Mouse (Mus musculus) frontal cortex, postnatal 10 days (tissue): Measurements from ENCODE around the gene Iffo1.

Source experiments
- DNase-seq, 2 experiments: peaks; one replicate each; pipeline ENCODE4 v3.0.0; 2022; ENCODE audit warnings: low spot score in 2 of 2, mixed read lengths in 1 of 2

Iffo1 gene

GRCm38 (mm10) chr6:125145001-125145400 lies at the start of gene Iffo1:
Iffo1 (plus strand) TSS chr6:125145241.
- DNase-seq, result peak; percentile 91 to 94

DNA sequence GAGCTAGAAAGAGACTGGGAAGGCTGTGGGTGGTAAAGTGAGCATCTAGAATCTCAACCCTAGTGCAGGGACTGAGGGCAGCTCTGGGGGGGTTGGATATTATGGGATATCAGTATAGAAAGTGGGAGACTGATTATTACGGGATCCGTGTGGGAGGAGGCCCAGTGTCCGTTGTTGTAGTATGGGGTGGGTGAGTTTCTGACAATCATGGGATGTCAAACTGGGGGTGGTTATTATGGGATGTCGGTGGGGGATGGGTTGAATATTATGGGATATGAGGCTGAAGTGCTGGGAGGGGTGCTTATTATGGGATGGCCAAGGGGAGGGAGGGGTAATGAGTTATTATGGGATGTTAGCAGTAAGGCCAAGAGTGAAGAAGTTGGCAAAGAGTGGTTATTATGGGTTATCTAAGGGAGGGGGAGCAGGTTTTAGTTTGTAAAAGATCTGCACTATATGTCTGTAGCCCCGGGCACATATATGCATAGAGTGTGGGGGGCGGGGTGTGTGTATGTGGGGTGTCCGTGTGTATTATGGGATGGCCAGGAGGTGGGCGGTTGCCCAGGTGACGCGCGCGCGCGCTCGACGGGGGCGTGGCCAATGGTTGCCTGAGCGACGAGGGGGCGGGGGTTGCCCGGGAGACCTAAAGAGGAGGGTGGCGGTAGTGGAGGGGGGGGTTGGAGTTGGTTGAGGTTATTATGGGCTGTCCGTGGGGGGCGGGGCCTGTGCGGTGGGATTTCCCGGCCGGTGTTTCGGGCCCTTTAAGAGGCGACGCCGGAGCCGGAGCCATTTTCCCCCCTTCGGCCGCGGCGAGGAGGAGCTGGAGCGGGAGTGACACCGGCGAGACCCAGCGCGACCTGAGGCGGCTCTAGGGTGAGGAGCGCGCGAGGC lies 49.4 kb upstream of the Iffo1 start, which contains the start of gene Chd4:
Gene Chd4 (plus strand): TSS at position 591 of the 888 bp plus-strand sequence.
- peak; percentile 95 to 96 for DNase-seq

DNA sequence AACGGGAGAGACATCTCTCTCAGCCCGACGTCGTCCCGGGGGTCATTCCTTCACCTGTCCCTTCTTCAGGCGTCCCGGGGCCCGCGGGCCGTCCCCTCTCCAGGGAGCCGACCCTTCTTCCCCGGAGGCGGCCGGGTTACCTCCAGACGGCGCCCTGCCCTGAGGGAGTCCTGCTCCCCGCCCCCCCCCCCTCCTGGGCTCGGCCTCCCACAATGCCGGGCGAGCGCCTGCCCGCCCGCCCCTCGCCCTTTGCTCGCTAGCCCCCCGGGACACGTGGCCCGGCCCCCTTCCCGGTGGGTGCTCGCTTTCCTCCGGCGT lies 48.8 kb upstream of the Iffo1 start:
- no peak for DNase-seq

DNA sequence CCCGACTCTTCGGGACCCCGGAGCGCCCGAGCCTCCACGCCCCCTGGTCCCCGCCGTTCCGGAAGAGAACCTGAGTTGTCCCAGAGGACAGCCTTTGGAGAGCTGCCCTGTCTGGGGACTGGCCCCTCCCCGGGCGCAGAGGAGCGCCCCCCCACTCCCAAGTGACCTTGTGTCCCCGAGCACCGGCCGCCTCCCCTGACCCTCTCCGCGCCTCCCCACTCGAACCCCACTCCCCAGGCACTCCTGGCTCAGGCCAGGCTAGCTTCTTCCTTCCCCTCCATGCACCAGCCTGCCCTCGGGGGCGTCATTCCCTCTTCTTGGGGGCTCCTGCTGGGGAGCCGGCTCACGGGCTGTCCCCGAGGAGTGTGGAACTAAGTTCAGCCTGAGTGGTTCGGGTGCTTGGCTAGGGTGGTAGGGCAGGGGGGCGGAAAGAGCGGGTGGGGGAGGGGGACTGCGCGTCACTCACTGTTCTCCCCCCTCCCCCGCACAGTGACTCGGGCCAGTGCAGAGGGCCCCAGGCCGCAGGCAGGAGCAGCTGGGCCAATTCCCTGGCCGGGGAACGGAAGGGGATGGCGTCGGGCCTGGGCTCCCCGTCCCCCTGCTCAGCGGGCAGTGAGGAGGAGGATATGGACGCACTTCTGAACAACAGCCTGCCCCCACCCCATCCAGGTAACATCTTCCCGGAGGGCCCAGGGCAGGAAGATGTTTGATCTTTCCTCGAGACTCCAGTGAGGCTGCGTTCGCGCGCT lies 48.3 kb upstream of the Iffo1 start:
- peak; percentile 59 to 68 for DNase-seq

GRCm38 (mm10) chr6:125097346-125097689 lies 47.7 kb upstream of the Iffo1 start:
- no peak for DNase-seq

DNA sequence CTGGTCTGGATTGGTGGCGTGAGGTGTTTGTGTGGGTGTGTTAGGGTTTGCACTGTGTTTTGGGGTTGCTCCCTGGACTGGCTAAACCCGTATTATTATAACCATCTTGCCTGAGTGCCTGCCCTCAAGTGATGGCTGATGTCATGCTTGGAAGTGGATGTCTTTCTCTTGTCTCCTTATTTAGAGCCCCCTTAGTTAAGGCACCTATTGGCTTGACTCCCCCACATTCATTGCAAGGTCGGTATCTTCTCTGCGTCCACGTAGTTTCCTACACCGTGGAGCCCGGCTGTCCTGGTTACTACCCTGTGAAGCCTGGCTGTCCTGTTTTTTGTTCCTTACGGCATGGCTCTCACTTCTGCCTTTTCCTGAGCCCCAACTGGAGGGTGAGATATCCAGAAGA lies 47.1 kb upstream of the Iffo1 start:
- no peak for DNase-seq

DNA sequence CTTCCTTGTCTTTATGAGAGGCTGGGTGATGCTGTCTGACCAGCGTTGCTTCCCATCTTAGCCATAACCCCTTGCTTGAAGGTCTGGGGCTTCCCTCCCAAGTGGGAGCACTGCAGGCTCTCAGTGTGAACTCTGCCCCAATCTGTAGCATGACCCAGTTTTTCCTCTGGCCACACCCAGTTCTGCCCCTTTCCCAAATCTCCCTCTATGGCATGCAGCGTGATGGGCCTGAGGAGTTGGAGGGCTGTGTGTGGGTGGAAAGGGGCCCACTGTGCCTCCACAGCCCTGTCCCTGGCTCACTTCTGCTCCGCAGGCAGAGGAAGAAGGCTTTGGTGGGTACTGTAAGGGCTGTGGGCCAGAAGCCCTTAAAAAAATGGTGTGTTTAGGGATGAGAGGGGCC lies 46.5 kb upstream of the Iffo1 start:
- DNase-seq, result no peak

DNA sequence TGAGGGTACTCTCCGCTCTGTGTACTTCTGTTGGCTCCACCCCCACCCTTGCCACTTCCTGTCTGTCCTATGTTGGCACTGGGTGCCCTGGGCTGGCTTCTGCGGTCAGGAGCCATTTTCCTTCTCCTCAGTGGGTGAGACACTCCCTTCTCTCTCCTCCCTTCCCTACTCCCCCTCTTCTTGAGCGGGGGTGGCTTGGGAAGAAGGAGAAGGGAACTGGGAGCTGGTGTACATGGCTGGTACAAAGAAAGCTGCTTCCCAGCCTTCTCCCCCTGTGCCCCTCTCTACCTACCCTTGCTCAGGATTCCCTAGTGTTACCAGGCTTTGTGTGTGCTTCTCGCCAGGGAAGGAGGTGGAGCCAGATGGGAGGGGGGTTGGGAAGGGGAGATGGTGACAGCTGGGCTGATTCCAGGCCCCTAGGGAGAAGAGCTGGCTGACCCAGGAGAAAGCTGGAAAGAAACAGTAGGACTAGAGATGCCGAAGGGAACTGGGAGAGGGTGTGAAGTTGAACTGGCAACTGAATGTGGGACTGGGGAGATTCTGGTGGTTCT lies 45.5 kb upstream of the Iffo1 start:
- DNase-seq, result no peak

- DNase-seq, result no peak
Observed at GRCm38 (mm10) chr6:125101444-125101843, 43.6 kb upstream of the Iffo1 start.

DNA sequence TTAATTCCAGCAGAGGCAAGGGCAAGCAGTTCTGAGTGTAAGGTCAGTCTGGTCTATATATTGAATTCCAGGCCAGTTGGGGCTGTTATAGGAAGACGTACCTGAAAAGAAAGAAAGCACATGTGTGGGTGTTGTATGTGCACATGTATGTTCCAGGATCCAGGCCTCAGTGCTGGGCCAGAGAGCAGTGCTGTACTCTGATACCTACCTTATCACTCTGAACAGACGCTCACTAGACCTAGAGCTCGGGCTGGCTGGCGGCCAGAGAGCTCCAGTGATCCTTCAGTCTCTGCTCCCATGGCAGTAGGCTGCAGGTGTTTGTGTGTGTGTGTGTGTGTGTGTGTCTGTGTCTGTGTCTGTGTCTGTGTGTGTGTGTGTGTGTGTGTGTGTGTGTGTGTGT lies 40.8 kb upstream of the Iffo1 start:
- DNase-seq, result no peak

- DNase-seq, result no peak
Observed at GRCm38 (mm10) chr6:125107705-125108104, 37.3 kb upstream of the Iffo1 start.

GRCm38 (mm10) chr6:125109371-125109770 lies 35.7 kb upstream of the Iffo1 start:
- no peak for DNase-seq

DNA sequence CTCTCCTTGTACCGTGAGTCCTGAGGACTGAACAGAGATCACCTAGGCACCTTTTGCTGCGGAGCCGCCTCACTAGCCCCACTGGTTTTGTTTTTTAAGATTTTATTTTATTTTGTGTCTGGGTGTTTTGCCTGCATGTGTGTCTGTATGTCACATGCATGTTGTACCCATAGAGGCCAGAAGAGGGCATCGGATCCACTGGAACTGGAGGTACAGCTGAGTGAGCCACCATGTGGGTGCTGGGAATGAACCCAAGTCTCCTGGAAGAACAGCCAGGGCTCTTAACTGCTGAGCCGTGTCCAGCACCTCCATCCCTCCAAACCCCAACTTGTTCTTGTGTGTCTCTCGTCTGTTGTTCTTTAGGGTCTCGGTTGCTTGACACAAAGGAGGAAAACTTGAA lies 34.1 kb upstream of the Iffo1 start:
- DNase-seq, result peak in 1 of 2 experiments; percentile 51

DNA sequence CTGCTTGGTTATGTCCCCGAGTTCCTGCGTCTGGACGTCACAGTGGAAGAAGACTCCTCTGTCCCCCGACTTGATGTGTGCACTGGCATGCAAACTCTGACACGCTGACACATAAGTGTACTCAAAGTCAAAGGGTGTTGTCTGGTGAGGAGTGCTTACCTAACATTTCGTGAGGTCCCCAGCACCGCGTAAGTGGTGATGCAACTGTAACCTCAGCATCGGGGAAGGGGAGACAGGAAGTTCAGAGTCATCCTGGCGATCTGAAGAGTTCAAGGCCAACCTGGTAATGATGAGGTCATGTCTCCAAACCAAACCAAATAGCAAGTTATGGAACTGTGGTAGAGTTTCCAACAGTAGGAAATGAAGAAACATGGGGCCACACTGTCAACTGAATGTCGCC lies 32.5 kb upstream of the Iffo1 start:
- no peak for DNase-seq

- DNase-seq, result no peak
Observed at GRCm38 (mm10) chr6:125119387-125119786, 25.7 kb upstream of the Iffo1 start.

DNA sequence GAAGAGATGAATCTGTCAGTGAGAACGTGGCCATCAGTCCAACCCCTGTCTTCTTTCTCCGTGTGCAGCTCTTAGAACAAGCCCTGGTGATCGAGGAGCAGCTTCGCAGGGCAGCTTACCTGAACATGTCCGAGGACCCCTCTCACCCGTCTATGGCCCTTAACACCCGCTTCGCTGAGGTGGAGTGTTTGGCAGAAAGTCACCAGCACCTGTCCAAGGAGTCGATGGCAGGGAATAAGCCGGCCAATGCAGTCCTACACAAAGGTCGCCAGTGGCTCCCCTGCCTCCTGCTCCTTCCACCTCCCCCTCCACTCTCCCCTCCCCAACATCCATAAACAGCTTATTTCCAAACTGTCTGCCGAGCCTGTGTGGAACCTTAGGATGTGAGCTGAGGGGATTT lies 16.3 kb upstream of the Iffo1 start:
- no peak for DNase-seq

DNA sequence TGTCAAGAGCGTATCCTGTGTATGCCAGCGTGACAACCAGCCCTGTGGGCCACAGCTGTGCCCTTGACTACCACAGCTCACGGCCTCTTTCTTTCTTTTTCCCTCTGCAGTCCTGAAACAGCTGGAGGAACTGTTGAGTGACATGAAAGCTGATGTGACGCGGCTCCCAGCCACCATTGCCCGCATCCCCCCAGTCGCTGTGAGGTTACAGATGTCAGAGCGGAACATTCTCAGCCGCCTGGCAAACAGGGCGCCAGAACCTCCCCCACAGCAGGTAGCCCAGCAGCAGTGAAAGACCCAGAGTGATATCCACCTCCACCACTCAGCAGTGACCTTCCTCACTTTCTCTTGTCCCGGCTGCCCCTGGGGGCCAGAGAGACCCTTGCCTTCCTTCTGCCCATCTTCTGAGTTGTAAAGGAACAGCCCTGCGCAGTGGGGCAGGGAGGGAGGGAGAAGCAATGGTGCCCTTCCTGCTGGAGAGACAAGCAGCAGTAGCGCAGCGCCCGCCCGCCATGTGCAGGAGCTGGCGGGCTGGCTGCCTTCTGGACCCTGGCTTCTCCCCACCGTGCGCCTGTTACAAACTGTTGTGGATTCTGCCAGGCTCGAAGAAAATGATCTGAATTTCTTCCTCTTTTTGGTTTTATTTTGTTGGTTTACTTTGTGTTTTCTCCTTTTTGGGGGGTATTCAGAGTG lies 15.2 kb upstream of the Iffo1 start:
- DNase-seq, result no peak

GRCm38 (mm10) chr6:125131302-125132156 lies 13.5 kb upstream of the Iffo1 start, which contains the start of gene Nop2:
Nop2 (plus strand) TSS chr6:125131909.
- DNase-seq, result peak; percentile 80 to 84

DNA sequence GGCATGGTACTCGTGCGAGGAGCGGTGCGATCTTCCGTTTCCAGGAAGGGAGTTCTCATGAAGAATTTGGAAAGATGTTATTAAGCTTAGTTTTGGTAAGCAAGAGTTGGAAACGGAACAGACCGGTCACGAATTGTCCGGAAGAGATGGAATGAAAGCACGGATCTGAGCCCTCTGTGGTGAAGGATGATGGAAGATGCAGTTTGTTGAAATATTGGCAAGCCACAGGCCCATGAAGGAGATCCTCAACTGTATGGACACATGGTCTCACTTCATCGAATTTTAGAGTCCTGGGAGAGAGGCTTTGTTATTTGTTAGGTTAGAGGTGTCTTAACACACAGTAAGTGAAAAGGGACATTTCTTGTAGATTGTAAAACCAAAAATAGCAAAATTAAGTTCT lies 12.6 kb upstream of the Iffo1 start:
- DNase-seq, result no peak

DNA sequence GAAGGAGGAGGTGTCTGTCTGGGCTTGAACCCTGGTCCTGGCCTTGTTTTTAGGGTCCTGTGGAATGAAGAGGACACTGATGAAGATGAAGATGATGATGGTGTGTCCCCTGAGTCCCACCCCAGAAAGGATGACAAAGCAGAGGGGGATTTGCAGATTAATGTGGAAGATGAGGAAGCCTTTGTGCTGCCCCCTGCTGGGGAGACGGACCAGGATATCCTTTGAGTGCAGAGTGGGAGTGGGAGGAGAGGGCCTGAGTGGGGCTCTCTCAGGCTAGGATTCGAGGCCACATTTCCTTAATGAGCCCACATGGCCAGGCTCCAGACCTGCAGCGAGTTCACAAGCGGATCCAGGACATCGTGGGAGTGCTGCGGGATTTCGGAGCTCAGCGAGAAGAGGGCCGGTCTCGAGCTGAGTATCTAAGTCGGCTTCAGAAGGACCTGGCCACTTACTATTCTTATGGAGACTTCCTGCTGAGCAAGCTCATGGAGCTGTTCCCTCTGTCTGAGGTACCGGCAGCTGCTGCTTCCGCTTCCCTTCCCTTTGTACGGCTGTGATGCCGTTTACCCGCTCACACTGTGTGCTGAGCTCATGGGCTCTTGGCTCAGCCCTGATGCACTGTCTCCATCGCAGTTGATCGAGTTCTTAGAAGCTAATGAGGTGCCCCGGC lies 7.9 kb upstream of the Iffo1 start:
- DNase-seq, result peak in 1 of 2 experiments; percentile 45

GRCm38 (mm10) chr6:125139747-125140146 lies 5.3 kb upstream of the Iffo1 start:
- DNase-seq, result no peak
